Mouse (Mus musculus): ENCODE measurements at regions not wholly inside any gene's neighbourhood (a gene's known extent, or its start where the extent isn't known, plus 50 kb on each side); places are given as distances from the start of the nearest gene placed in this dataset.

- no peak for DNase-seq
- intact Hi-C loops (cut with DNase I) = no loop called here
These were observed 292.2 kb upstream of the Large1 start for GRCm38 (mm10) chr8:73645582-73645981.

- no peak for DNase-seq
- intact Hi-C loops (cut with DNase I) = no loop called here
These were observed 273.5 kb upstream of the Large1 start for GRCm38 (mm10) chr8:73626798-73627197.

GRCm38 (mm10) chr8:73618946-73619345 lies 265.6 kb upstream of the Large1 start:
- intact Hi-C loops (cut with DNase I) = no loop called here
- DNase-seq = peak; percentile 2 to 25

GRCm38 (mm10) chr8:73614631-73615030 lies 261.3 kb upstream of the Large1 start:
- intact Hi-C loops (cut with DNase I) = no loop called here
- DNase-seq = no peak

- no peak for DNase-seq
- intact Hi-C loops (cut with DNase I) = no loop called here
These were observed 260.8 kb upstream of the Large1 start for GRCm38 (mm10) chr8:73614106-73614505.

- DNase-seq = no peak
- intact Hi-C loops (cut with DNase I) = no loop called here
These were observed 258.2 kb upstream of the Large1 start for GRCm38 (mm10) chr8:73611583-73611982.

DNA sequence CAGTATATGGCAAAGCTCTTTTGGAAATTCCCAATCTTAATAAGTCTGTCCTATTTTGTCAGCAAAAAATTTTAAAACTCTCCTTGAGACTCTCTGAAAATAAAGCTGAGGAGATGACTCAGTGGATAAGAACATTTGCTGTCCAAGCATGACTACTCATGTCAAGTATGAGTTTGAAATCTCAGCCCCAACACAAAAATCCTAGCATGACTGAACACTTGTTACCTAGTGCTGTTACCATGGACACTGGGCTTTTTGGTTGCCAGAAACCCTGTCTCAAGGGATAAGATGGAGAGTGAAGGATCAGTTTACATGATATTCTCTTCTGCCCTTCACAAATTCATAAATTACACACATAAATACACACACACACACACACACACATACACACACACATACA lies 217.3 kb upstream of the Large1 start:
- no peak for DNase-seq
- intact Hi-C loops (cut with DNase I) = no loop called here

GRCm38 (mm10) chr8:73569963-73570362 lies 216.6 kb upstream of the Large1 start:
- intact Hi-C loops (cut with DNase I) = no loop called here
- DNase-seq = no peak

Small RNA genes in the stretch of these regions (microRNA-seq; reads per million reads assigned to microRNA genes)
- gene Gm23255 = 0 reads per million in 2 experiments
